Mouse (Mus musculus) forebrain, embryonic 16.5 days (tissue): ENCODE measurements around the gene Sprr1a. TPM values are rescaled to one million over a fixed set of nuclear protein-coding genes. Genes with fewer than 3 reads are reported as not detected.

Source experiments
- ATAC-seq: fragments of 200-750 bp; cut with Nextera tagmentation; 2 replicates; pipeline ENCODE4 v1.8.0; 2017; ENCODE audit warnings: mild to moderate bottlenecking, moderate library complexity
- H3K27ac ChIP-seq: fragments of 300-500 bp; sonication (generic); 2 replicates; pipeline ENCODE4 v1.5.1; 2014; ENCODE audit warnings: low read length, control low read depth
- H3K27me3 ChIP-seq: fragments of 300-500 bp; sonication (generic); replicated peaks from 2 replicates; pipeline ENCODE4 v1.6.1; 2014; ENCODE audit warnings: low read length; ENCODE audit not compliant: control insufficient read depth, insufficient read depth
- H3K36me3 ChIP-seq: fragments of 300-500 bp; sonication (generic); 2 replicates; pipeline ENCODE4 v1.6.1; 2014; ENCODE audit not compliant: control insufficient read depth, insufficient read depth
- H3K4me1 ChIP-seq: fragments of 300-500 bp; sonication (generic); replicated peaks from 2 replicates; pipeline ENCODE4 v1.6.1; 2014; ENCODE audit warnings: low read length; ENCODE audit not compliant: control insufficient read depth, insufficient read depth
- H3K4me2 ChIP-seq: fragments of 300-500 bp; sonication (generic); 2 replicates; pipeline ENCODE4 v1.6.1; 2014; ENCODE audit warnings: mild to moderate bottlenecking, low read length, control low read depth
- H3K4me3 ChIP-seq: fragments of 300-500 bp; sonication (generic); replicated peaks from 2 replicates; pipeline ENCODE4 v1.5.1; 2014; ENCODE audit warnings: mild to moderate bottlenecking, low read length, control low read depth
- H3K9ac ChIP-seq: fragments of 300-500 bp; sonication (generic); replicated peaks from 2 replicates; pipeline ENCODE4 v1.6.1; 2014; ENCODE audit warnings: low read depth, low read length, control low read depth
- H3K9me3 ChIP-seq: fragments of 300-500 bp; sonication (generic); 2 replicates; pipeline ENCODE4 v1.6.1; 2016; ENCODE audit warnings: low read length; ENCODE audit not compliant: control insufficient read depth
- WGBS: fragments of 180-500 bp; shearing (Covaris S2); extraction: QIAGEN DNeasy Blood & Tissue Kit; methylation state at CpG from one replicate; pipeline ENCODE4 v1.1.7; 2014; 5-methylcytosine and 5-hydroxymethylcytosine counted together
- polyA plus RNA-seq: library from polyadenylated mRNA; unstranded; fragments of >200 nt; fragmentation: Nextera tagmentation; extraction: Ambion mirVana; gene quantifications from 2 replicates; pipeline ENCODE4 v1.2.1, GENCODE M21; 2015

The Sprr1a gene
- polyA plus RNA-seq, 1 experiment from 2014 or later: not detected

DNA sequence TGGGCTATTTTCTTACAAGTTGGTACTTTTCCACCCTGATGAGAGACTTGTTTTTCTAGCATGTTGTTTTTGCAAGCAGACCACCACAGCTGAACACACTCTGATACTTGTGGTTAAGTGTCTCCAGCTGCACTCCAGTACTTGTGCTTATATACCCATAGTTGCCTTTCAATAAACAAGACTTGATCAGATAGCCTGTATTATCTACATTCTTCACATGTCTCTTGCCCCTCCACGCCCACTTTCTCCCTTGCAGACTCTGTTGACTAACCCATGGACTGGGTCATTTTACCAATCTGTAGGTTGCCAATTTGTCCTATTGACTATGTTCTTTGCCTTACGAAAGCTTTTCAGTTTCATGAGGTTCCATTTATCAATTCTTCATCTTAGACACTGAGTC is 15.6 kb downstream of the Sprr1a start:
- Histone ChIP-seq H3K4me2 (no peak overlapping the region), H3K4me1 (no peaks in the 10 kb centered on the region), H3K27me3 (no peaks in the 10 kb centered on the region), H3K4me3 (no peak overlapping the region), H3K9me3 (no peaks in the 10 kb centered on the region), H3K27ac (no peak overlapping the region), H3K36me3 (no peaks in the 10 kb centered on the region), H3K9ac (no peak overlapping the region)
- 93% methylated on average over 2 of the region's 2 CpGs for WGBS
- ATAC-seq: no peak

DNA sequence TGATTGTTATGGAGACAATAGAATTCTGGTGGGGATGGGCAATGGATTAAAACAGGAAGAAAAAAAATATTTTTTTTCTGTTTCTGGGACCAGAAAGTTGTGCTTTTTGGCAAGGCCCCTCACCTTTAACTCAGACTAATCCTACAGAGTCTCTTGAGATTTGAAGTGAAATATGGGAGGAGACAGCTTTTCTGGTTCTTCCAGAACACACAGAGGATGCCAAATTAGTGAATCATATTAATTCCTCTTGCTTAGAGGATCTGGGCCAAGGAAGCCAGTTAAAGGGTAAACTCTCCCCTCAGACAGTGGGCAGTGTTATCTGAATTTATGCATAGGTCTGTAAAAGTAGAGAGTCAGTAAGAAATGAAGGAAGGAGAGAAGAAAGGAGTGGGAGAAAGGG is 18.3 kb downstream of the Sprr1a start:
- Histone ChIP-seq H3K9me3 (no peaks in the 10 kb centered on the region), H3K4me3 (no peak overlapping the region), H3K27ac (no peak overlapping the region), H3K9ac (no peak overlapping the region), H3K4me1 (no peaks in the 10 kb centered on the region), H3K36me3 (no peaks in the 10 kb centered on the region), H3K4me2 (no peak overlapping the region), H3K27me3 (no peaks in the 10 kb centered on the region)
- no peak for ATAC-seq

DNA sequence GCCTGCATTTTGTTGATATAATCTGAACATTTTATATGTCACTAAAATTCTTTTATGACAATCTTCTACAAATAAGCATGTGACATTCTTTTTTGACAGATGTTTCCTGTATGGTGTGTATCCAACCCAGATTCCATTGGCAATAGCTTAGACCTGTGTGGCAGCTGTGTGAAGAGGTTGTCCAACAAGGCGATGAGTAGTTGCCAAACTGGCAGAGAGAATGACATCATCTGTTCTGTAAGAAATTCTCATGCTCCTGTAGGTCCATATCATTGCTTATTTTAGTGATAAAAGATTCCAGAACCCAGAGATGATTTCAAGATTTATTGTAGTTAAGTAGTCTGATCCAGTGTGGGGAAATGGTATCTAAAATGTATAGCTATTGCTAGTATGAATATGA is 19.1 kb downstream of the Sprr1a start:
- H3K27ac ChIP-seq: no peak overlapping the region
- no peak for ATAC-seq
- H3K27me3 ChIP-seq: no peaks in the 10 kb centered on the region
- 88% methylated on average over 1 of the region's 1 CpGs for WGBS
- H3K4me2 ChIP-seq: no peak overlapping the region
- no peak overlapping the region for H3K9ac ChIP-seq
- no peaks in the 10 kb centered on the region for H3K36me3 ChIP-seq
- H3K9me3 ChIP-seq: no peaks in the 10 kb centered on the region
- H3K4me3 ChIP-seq: no peak overlapping the region
- no peaks in the 10 kb centered on the region for H3K4me1 ChIP-seq

DNA sequence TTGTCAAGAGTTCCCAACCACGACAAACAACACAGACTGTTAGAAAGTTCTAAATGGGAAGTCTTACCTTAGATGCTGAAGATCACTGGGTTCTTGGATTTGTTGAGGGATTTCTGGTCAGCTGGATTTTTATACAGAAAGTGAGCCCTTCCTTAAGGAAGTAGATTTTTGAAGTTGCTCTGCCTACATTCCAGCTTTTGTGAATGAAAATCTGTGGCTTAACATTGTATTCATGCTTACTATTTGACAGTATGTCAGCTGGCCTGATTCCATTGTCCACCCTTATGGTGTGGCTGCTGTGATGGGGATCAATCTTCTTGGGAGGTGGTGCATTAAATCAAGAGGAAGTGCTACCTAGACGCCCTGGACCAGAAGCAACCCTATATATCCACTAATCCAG is 27.1 kb downstream of the Sprr1a start, which contains the start of gene Sprr3:
Gene Sprr3 (minus strand): TSS at position 101 of the 400 bp plus-strand sequence.
- Histone ChIP-seq H3K36me3 (no peaks in the 10 kb centered on the region), H3K4me1 (no peaks in the 10 kb centered on the region), H3K4me2 (no peak within 1 kb of the TSS), H3K9ac (no peak within 1 kb of the TSS), H3K9me3 (no peaks in the 10 kb centered on the region), H3K4me3 (no peak within 1 kb of the TSS), H3K27ac (no peak within 1 kb of the TSS), H3K27me3 (no peaks in the 10 kb centered on the region)
- no peak for ATAC-seq
- WGBS: 65% methylated on average over 2 of the region's 2 CpGs

DNA sequence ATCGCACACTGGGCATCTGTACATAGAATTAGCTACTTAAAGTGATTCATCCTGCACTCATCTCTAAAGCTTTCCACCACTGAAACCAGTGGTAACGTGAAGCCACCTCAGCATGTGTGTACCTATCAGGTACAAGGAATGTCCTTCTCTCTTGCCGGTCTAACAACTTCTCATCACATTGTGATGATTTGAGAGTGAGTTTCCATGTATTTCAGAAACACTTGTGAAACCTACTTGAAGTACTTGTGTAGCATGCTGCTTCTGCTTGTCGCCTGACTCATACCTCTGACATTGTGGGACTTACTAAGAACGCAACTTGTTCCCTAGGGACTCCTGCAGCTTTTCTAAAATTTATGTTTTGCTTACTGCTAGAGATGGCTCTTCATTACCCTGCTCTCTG is 30.5 kb downstream of the Sprr1a start:
- Histone ChIP-seq H3K36me3 (no peaks in the 10 kb centered on the region), H3K9ac (no peak overlapping the region), H3K4me2 (no peak overlapping the region), H3K4me3 (no peak overlapping the region), H3K9me3 (no peaks in the 10 kb centered on the region), H3K27ac (no peak overlapping the region), H3K4me1 (no peaks in the 10 kb centered on the region), H3K27me3 (no peaks in the 10 kb centered on the region)
- WGBS: 90% methylated on average over 5 of the region's 5 CpGs
- no peak for ATAC-seq

DNA sequence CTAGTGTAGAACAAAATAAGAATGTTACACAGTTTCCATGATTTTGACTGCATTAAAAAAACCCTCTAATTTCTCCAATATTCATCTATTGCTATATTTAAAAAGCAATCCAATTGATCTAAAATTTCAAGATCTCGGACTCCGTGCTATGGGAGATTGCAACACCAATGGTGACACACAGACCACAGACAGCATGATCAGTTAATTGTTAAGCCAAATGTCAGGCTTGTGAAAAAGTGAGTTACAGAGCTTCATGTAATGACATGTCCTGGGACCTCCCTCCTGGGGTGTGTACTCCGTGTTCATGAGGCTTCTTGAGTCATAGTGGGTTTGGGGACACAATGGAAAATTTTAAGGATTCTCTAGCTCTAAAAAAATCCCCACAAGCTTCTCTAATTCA is 45.5 kb downstream of the Sprr1a start:
- no peaks in the 10 kb centered on the region for H3K36me3 ChIP-seq
- no peak overlapping the region for H3K4me2 ChIP-seq
- H3K4me1 ChIP-seq: no peaks in the 10 kb centered on the region
- H3K27me3 ChIP-seq: no peaks in the 10 kb centered on the region
- no peak overlapping the region for H3K27ac ChIP-seq
- H3K4me3 ChIP-seq: no peak overlapping the region
- no peak overlapping the region for H3K9ac ChIP-seq
- H3K9me3 ChIP-seq: no peaks in the 10 kb centered on the region
- no peak for ATAC-seq
- 97% methylated on average over 3 of the region's 3 CpGs for WGBS

DNA sequence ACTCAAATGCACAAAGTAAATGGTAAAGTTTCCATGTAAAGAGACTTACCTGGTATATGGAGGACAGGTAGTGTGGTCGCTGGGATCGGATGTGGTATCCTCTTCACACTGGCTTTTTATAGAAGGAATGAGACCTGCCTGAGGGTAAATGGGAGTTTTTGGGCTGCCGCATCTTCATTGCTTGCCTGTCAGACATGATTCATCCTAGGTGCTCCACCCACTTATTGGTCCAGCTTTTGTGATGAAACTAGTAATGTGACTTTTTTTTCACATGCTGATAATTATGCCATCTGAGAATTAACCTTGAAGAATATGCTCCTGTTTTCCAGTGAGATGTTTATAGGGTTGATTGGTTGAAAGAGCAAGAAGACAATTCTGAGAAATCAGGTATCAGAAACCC is 47.0 kb downstream of the Sprr1a start, which contains the start of gene Sprr1b:
Gene Sprr1b (minus strand): TSS at position 101 of the 400 bp plus-strand sequence.
- Histone ChIP-seq H3K9me3 (no peaks in the 10 kb centered on the region), H3K27ac (no peak within 1 kb of the TSS), H3K36me3 (no peaks in the 10 kb centered on the region), H3K4me2 (no peak within 1 kb of the TSS), H3K4me3 (no peak within 1 kb of the TSS), H3K9ac (no peak within 1 kb of the TSS), H3K27me3 (no peaks in the 10 kb centered on the region), H3K4me1 (no peaks in the 10 kb centered on the region)
- ATAC-seq: no peak
- WGBS: 92% methylated on average over 3 of the region's 3 CpGs

Other genes with a start within 250 kb of the Sprr1a start
- not detected in 2 replicates for gene Sprr2a3, start 200.5 kb downstream of the Sprr1a start, polyA plus RNA-seq
- gene Sprr2b, start 169.3 kb downstream of the Sprr1a start, polyA plus RNA-seq: not detected in 2 replicates
- not detected in 2 replicates for gene Sprr2d, start 146.8 kb downstream of the Sprr1a start, polyA plus RNA-seq
- gene Sprr2e, start 133.8 kb downstream of the Sprr1a start, polyA plus RNA-seq: not detected in 2 replicates
- not detected in 2 replicates for gene Sprr2f, start 120.7 kb downstream of the Sprr1a start, polyA plus RNA-seq
- gene Sprr2h, start 100.2 kb downstream of the Sprr1a start, polyA plus RNA-seq: not detected in 2 replicates
- gene Sprr2i, start 77.9 kb downstream of the Sprr1a start, polyA plus RNA-seq: not detected in 2 replicates
- gene Sprr2j-ps, start 67.8 kb downstream of the Sprr1a start, polyA plus RNA-seq: not detected in 2 replicates
- 5.5 and 9.6 TPM in 2 replicates for gene Gm9774, start 56.5 kb downstream of the Sprr1a start, polyA plus RNA-seq
- gene Sprr2k, start 53.3 kb downstream of the Sprr1a start, polyA plus RNA-seq: not detected in 2 replicates
- gene Sprr1b, start 47.1 kb downstream of the Sprr1a start, polyA plus RNA-seq: not detected in 2 replicates
- not detected in 2 replicates for gene Sprr3, start 27.2 kb downstream of the Sprr1a start, polyA plus RNA-seq
- gene Sprr4, start 14.6 kb upstream of the Sprr1a start, polyA plus RNA-seq: not detected in 2 replicates
- gene 2310046K23Rik, start 48.6 kb upstream of the Sprr1a start, polyA plus RNA-seq: not detected in 2 replicates
- gene Ivl, start 87.8 kb upstream of the Sprr1a start, polyA plus RNA-seq: not detected in 2 replicates
- gene Smcp, start 103.1 kb upstream of the Sprr1a start, polyA plus RNA-seq: not detected in 2 replicates
- not detected in 2 replicates for gene 2210017I01Rik, start 121.6 kb upstream of the Sprr1a start, polyA plus RNA-seq
- not detected in 2 replicates for gene Lce6a, start 135.8 kb upstream of the Sprr1a start, polyA plus RNA-seq
- gene Lce1a1, start 162.4 kb upstream of the Sprr1a start, polyA plus RNA-seq: not detected in 2 replicates
- gene Lce1b, start 171.0 kb upstream of the Sprr1a start, polyA plus RNA-seq: not detected in 2 replicates
- gene Lce1a2, start 184.4 kb upstream of the Sprr1a start, polyA plus RNA-seq: not detected in 2 replicates
- gene Lce1c, start 193.4 kb upstream of the Sprr1a start, polyA plus RNA-seq: not detected in 2 replicates
- gene Lce1d, start 201.3 kb upstream of the Sprr1a start, polyA plus RNA-seq: not detected in 2 replicates
- not detected in 2 replicates for gene Lce1e, start 223.2 kb upstream of the Sprr1a start, polyA plus RNA-seq
- gene Lce1f, start 234.5 kb upstream of the Sprr1a start, polyA plus RNA-seq: not detected in 2 replicates